Mouse (Mus musculus): ENCODE measurements at regions not wholly inside any gene's neighbourhood (a gene's known extent, or its start where the extent isn't known, plus 50 kb on each side); places are given as distances from the start of the nearest gene placed in this dataset.

- ATAC-seq (ENCODE audit: insufficient number of reproducible peaks, insufficient read depth, low FRiP score, low read depth) = no peak
- Histone ChIP-seq H3K9me3 (ENCODE audit: control insufficient read depth, low read depth, low read length) (no peaks in the 10 kb centered on the region), H3K4me3 (ENCODE audit: low read depth, low read length) (no peak overlapping the region), H3K4me2 (replicated peaks; ENCODE audit: low read depth, low read length) (no peak overlapping the region), H3K9ac (replicated peaks; ENCODE audit: low read depth, low read length) (no peak overlapping the region), H3K4me1 (ENCODE audit: control insufficient read depth, insufficient read depth, low read length) (0 out of 2 replicates have a peak, but pooled peaks cover 3% of the 10 kb centered on the region), H3K36me3 (ENCODE audit: control insufficient read depth, insufficient read depth, low read length) (no peaks in the 10 kb centered on the region), H3K27ac (ENCODE audit: low read length) (no peak overlapping the region), H3K27me3 (ENCODE audit: control insufficient read depth, insufficient read depth, low read length) (peaks cover 2% of the 10 kb centered on the region; the same call in 1 of the 2 replicates)
- WGBS = 31% methylated on average over 18 of the region's 18 CpGs
Observed at GRCm38 (mm10) chr8:26677584-26678138, 299.5 kb upstream of the Zfp703 start.

- peaks cover 2% of the 10 kb centered on the region; the same call in 1 of the 2 replicates for H3K27me3 ChIP-seq (ENCODE audit: control insufficient read depth, insufficient read depth, low read length)
- H3K4me1 ChIP-seq (ENCODE audit: control insufficient read depth, insufficient read depth, low read length) = no peaks in the 10 kb centered on the region
- no peak for ATAC-seq (ENCODE audit: insufficient number of reproducible peaks, insufficient read depth, low FRiP score, low read depth)
- WGBS = 58% methylated on average over 11 of the region's 11 CpGs
- H3K9me3 ChIP-seq (ENCODE audit: control insufficient read depth, low read depth, low read length) = no peaks in the 10 kb centered on the region
- no peak overlapping the region for H3K9ac ChIP-seq (replicated peaks; ENCODE audit: low read depth, low read length)
- no peaks in the 10 kb centered on the region for H3K36me3 ChIP-seq (ENCODE audit: control insufficient read depth, insufficient read depth, low read length)
- H3K27ac ChIP-seq (ENCODE audit: low read length) = no peak overlapping the region
- no peak overlapping the region for H3K4me2 ChIP-seq (replicated peaks; ENCODE audit: low read depth, low read length)
- no peak overlapping the region for H3K4me3 ChIP-seq (ENCODE audit: low read depth, low read length)
Observed at GRCm38 (mm10) chr8:26680891-26681381, 296.2 kb upstream of the Zfp703 start.

GRCm38 (mm10) chr8:26687146-26687545 is 290.0 kb upstream of the Zfp703 start:
- no peak for ATAC-seq (ENCODE audit: insufficient number of reproducible peaks, insufficient read depth, low FRiP score, low read depth)
- Histone ChIP-seq H3K27ac (ENCODE audit: low read length) (no peak overlapping the region), H3K4me2 (replicated peaks; ENCODE audit: low read depth, low read length) (no peak overlapping the region), H3K9me3 (ENCODE audit: control insufficient read depth, low read depth, low read length) (no peaks in the 10 kb centered on the region), H3K27me3 (ENCODE audit: control insufficient read depth, insufficient read depth, low read length) (no peaks in the 10 kb centered on the region; the same call in 1 of the 2 replicates), H3K36me3 (ENCODE audit: control insufficient read depth, insufficient read depth, low read length) (no peaks in the 10 kb centered on the region), H3K4me1 (ENCODE audit: control insufficient read depth, insufficient read depth, low read length) (peaks cover 19% of the 10 kb centered on the region; the same call in 1 of the 2 replicates), H3K4me3 (ENCODE audit: low read depth, low read length) (no peak overlapping the region), H3K9ac (replicated peaks; ENCODE audit: low read depth, low read length) (no peak overlapping the region)

GRCm38 (mm10) chr8:26688035-26688434 is 289.1 kb upstream of the Zfp703 start:
- H3K36me3 ChIP-seq (ENCODE audit: control insufficient read depth, insufficient read depth, low read length) = no peaks in the 10 kb centered on the region
- no peak overlapping the region for H3K4me2 ChIP-seq (replicated peaks; ENCODE audit: low read depth, low read length)
- no peak overlapping the region for H3K27ac ChIP-seq (ENCODE audit: low read length)
- no peaks in the 10 kb centered on the region for H3K27me3 ChIP-seq (ENCODE audit: control insufficient read depth, insufficient read depth, low read length)
- peaks cover 19% of the 10 kb centered on the region; the same call in 1 of the 2 replicates for H3K4me1 ChIP-seq (ENCODE audit: control insufficient read depth, insufficient read depth, low read length)
- no peak overlapping the region for H3K4me3 ChIP-seq (ENCODE audit: low read depth, low read length)
- ATAC-seq (ENCODE audit: insufficient number of reproducible peaks, insufficient read depth, low FRiP score, low read depth) = no peak
- WGBS = 47% methylated on average over 4 of the region's 4 CpGs
- H3K9me3 ChIP-seq (ENCODE audit: control insufficient read depth, low read depth, low read length) = no peaks in the 10 kb centered on the region
- H3K9ac ChIP-seq (replicated peaks; ENCODE audit: low read depth, low read length) = no peak overlapping the region

GRCm38 (mm10) chr8:26688745-26689478 is 288.2 kb upstream of the Zfp703 start:
- Histone ChIP-seq H3K9ac (replicated peaks; ENCODE audit: low read depth, low read length) (no peak overlapping the region), H3K9me3 (ENCODE audit: control insufficient read depth, low read depth, low read length) (no peaks in the 10 kb centered on the region), H3K4me2 (replicated peaks; ENCODE audit: low read depth, low read length) (no peak overlapping the region), H3K4me1 (ENCODE audit: control insufficient read depth, insufficient read depth, low read length) (peaks cover 19% of the 10 kb centered on the region; the same call in 1 of the 2 replicates), H3K4me3 (ENCODE audit: low read depth, low read length) (no peak overlapping the region), H3K36me3 (ENCODE audit: control insufficient read depth, insufficient read depth, low read length) (no peaks in the 10 kb centered on the region), H3K27ac (ENCODE audit: low read length) (no peak overlapping the region), H3K27me3 (ENCODE audit: control insufficient read depth, insufficient read depth, low read length) (no peaks in the 10 kb centered on the region)
- ATAC-seq (ENCODE audit: insufficient number of reproducible peaks, insufficient read depth, low FRiP score, low read depth) = no peak
- WGBS = 33% methylated on average over 5 of the region's 5 CpGs

- Histone ChIP-seq H3K9ac (replicated peaks; ENCODE audit: low read depth, low read length) (no peak overlapping the region), H3K9me3 (ENCODE audit: control insufficient read depth, low read depth, low read length) (no peaks in the 10 kb centered on the region), H3K4me3 (ENCODE audit: low read depth, low read length) (no peak overlapping the region), H3K4me2 (replicated peaks; ENCODE audit: low read depth, low read length) (no peak overlapping the region), H3K36me3 (ENCODE audit: control insufficient read depth, insufficient read depth, low read length) (no peaks in the 10 kb centered on the region), H3K27me3 (ENCODE audit: control insufficient read depth, insufficient read depth, low read length) (no peaks in the 10 kb centered on the region), H3K27ac (ENCODE audit: low read length) (no peak overlapping the region), H3K4me1 (ENCODE audit: control insufficient read depth, insufficient read depth, low read length) (peaks cover 19% of the 10 kb centered on the region; the same call in 1 of the 2 replicates)
- 16% methylated on average over 10 of the region's 10 CpGs for WGBS
- peak; percentile 79 for ATAC-seq (ENCODE audit: insufficient number of reproducible peaks, insufficient read depth, low FRiP score, low read depth)
Observed at GRCm38 (mm10) chr8:26689479-26690177, 287.5 kb upstream of the Zfp703 start.

- 28% methylated on average over 6 of the region's 6 CpGs for WGBS
- H3K27me3 ChIP-seq (ENCODE audit: control insufficient read depth, insufficient read depth, low read length) = no peaks in the 10 kb centered on the region
- no peak overlapping the region for H3K4me2 ChIP-seq (replicated peaks; ENCODE audit: low read depth, low read length)
- H3K4me1 ChIP-seq (ENCODE audit: control insufficient read depth, insufficient read depth, low read length) = peaks cover 19% of the 10 kb centered on the region; the same call in 1 of the 2 replicates
- H3K27ac ChIP-seq (ENCODE audit: low read length) = no peak overlapping the region
- no peak overlapping the region for H3K9ac ChIP-seq (replicated peaks; ENCODE audit: low read depth, low read length)
- ATAC-seq (ENCODE audit: insufficient number of reproducible peaks, insufficient read depth, low FRiP score, low read depth) = 0 out of 2 replicates have a peak, but pooled peaks have one; percentile 34
- H3K9me3 ChIP-seq (ENCODE audit: control insufficient read depth, low read depth, low read length) = no peaks in the 10 kb centered on the region
- H3K36me3 ChIP-seq (ENCODE audit: control insufficient read depth, insufficient read depth, low read length) = no peaks in the 10 kb centered on the region
- H3K4me3 ChIP-seq (ENCODE audit: low read depth, low read length) = no peak overlapping the region
Observed at GRCm38 (mm10) chr8:26690178-26690735, 286.9 kb upstream of the Zfp703 start.

- H3K36me3 ChIP-seq (ENCODE audit: control insufficient read depth, insufficient read depth, low read length) = no peaks in the 10 kb centered on the region
- no peaks in the 10 kb centered on the region for H3K4me1 ChIP-seq (ENCODE audit: control insufficient read depth, insufficient read depth, low read length)
- WGBS = 90% methylated on average over 1 of the region's 4 CpGs
- H3K4me2 ChIP-seq (replicated peaks; ENCODE audit: low read depth, low read length) = no peak overlapping the region
- no peak overlapping the region for H3K27ac ChIP-seq (ENCODE audit: low read length)
- H3K27me3 ChIP-seq (ENCODE audit: control insufficient read depth, insufficient read depth, low read length) = no peaks in the 10 kb centered on the region
- H3K4me3 ChIP-seq (ENCODE audit: low read depth, low read length) = no peak overlapping the region
- H3K9ac ChIP-seq (replicated peaks; ENCODE audit: low read depth, low read length) = no peak overlapping the region
- H3K9me3 ChIP-seq (ENCODE audit: control insufficient read depth, low read depth, low read length) = no peaks in the 10 kb centered on the region
- ATAC-seq (ENCODE audit: insufficient number of reproducible peaks, insufficient read depth, low FRiP score, low read depth) = no peak
Observed at GRCm38 (mm10) chr8:26697579-26698084, 279.5 kb upstream of the Zfp703 start.

Data from stomach, embryonic 14.5 days (tissue).